Mouse (Mus musculus): ENCODE results near the gene Izumo1. TPM values are rescaled to one million over a fixed set of nuclear protein-coding genes. Genes with fewer than 3 reads are reported as not detected.

Izumo1 gene
- total RNA-seq, 2 experiments from 2014 or later, result 0.38 TPM; not detected in 1

Other genes with a start within 250 kb of the Izumo1 start
- gene Snrnp70, start 226.1 kb upstream of the Izumo1 start, total RNA-seq (2021), result 100 to 1,000 TPM; 123 to 156 TPM
- 10 to 100 TPM; 25.4 to 29.6 TPM for gene Kcna7, start 216.2 kb upstream of the Izumo1 start, total RNA-seq (2021)
- 1 to 10 TPM; 1.4 to 1.8 TPM for gene Ntf5, start 208.1 kb upstream of the Izumo1 start, total RNA-seq (2021)
- not detected for gene Lhb, start 201.0 kb upstream of the Izumo1 start, total RNA-seq (2021)
- 100 to 1,000 TPM; 142 to 150 TPM for gene Gys1, start 187.0 kb upstream of the Izumo1 start, total RNA-seq (2021)
- 10 to 100 TPM; 29.4 to 36.9 TPM for gene Ruvbl2, start 183.7 kb upstream of the Izumo1 start, total RNA-seq (2021)
- gene Ftl1, start 161.9 kb upstream of the Izumo1 start, total RNA-seq (2021), result 100 to 1,000 TPM; 173 to 194 TPM
- gene Bax, start 154.9 kb upstream of the Izumo1 start, total RNA-seq (2021), result 10 to 100 TPM; 29.4 to 29.6 TPM
- gene Tulp2, start 139.9 kb upstream of the Izumo1 start, total RNA-seq (2021), result not detected
- gene Gm45808, start 135.0 kb upstream of the Izumo1 start, total RNA-seq (2021), result 1 to 10 TPM; 3.8 to 6.4 TPM
- gene Dhdh, start 133.0 kb upstream of the Izumo1 start, total RNA-seq (2021), result 1 to 10 TPM; 8.8 to 9.5 TPM
- 100 to 1,000 TPM; 121 to 137 TPM for gene Nucb1, start 111.4 kb upstream of the Izumo1 start, total RNA-seq (2021)
- gene Ppp1r15a, start 95.5 kb upstream of the Izumo1 start, total RNA-seq (2021), result 10 to 100 TPM; 16.3 to 16.9 TPM
- gene Plekha4, start 95.5 kb upstream of the Izumo1 start, total RNA-seq (2021), result 10 to 100 TPM; 14.8 to 16.3 TPM
- under 1 TPM in 1 of 2 experiments, not detected in 1; 0.19 TPM for gene Hsd17b14, start 66.9 kb upstream of the Izumo1 start, total RNA-seq (2021)
- gene Bcat2, start 51.7 kb upstream of the Izumo1 start, total RNA-seq (2021), result 10 to 100 TPM; 24.0 to 25.2 TPM
- gene Fgf21, start 6.3 kb upstream of the Izumo1 start, total RNA-seq (2021), result not detected
- not detected for gene Fut1, start 4.5 kb upstream of the Izumo1 start, total RNA-seq (2021)
- 10 to 100 TPM; 17.2 to 19.7 TPM for gene Rasip1, start 5.7 kb downstream of the Izumo1 start, total RNA-seq (2021)
- 100 to 1,000 TPM; 105 to 131 TPM for gene Mamstr, start 18.2 kb downstream of the Izumo1 start, total RNA-seq (2021)
- gene Fut2, start 44.6 kb downstream of the Izumo1 start, total RNA-seq (2021), result under 1 TPM in 1 of 2 experiments, not detected in 1; 0.11 TPM
- gene Ntn5, start 62.2 kb downstream of the Izumo1 start, total RNA-seq (2021), result under 1 TPM; 0.75 to 0.77 TPM
- gene Sec1, start 72.6 kb downstream of the Izumo1 start, total RNA-seq (2021), result under 1 TPM in 1 of 2 experiments, not detected in 1; 0.21 TPM
- 1 to 10 TPM; 3.4 to 3.9 TPM for gene Car11, start 78.0 kb downstream of the Izumo1 start, total RNA-seq (2021)
- 10 to 100 TPM; 35.9 to 37.9 TPM for gene Dbp, start 83.3 kb downstream of the Izumo1 start, total RNA-seq (2021)
- gene Rpl18, start 93.6 kb downstream of the Izumo1 start, total RNA-seq (2021), result 100 to 1,000 TPM; 793 to 822 TPM
- gene Sphk2, start 96.2 kb downstream of the Izumo1 start, total RNA-seq (2021), result 10 to 100 TPM; 11.8 to 13.8 TPM
- gene Fam83e, start 99.4 kb downstream of the Izumo1 start, total RNA-seq (2021), result under 1 TPM; 0.12 to 0.45 TPM
- not detected for gene Spaca4, start 104.0 kb downstream of the Izumo1 start, total RNA-seq (2021)
- under 1 TPM; 0.52 to 0.80 TPM for gene Lmtk3, start 161.9 kb downstream of the Izumo1 start, total RNA-seq (2021)
- gene Sult2b1, start 162.9 kb downstream of the Izumo1 start, total RNA-seq (2021), result not detected
- 10 to 100 TPM; 45.3 to 45.4 TPM for gene Cyth2, start 192.8 kb downstream of the Izumo1 start, total RNA-seq (2021)
- under 1 TPM; 0.36 to 0.45 TPM for gene Kcnj14, start 203.0 kb downstream of the Izumo1 start, total RNA-seq (2021)
- gene Grwd1, start 209.1 kb downstream of the Izumo1 start, total RNA-seq (2021), result 10 to 100 TPM; 14.8 to 15.4 TPM

Data from gastrocnemius, postnatal 10 days (tissue).